Mouse (Mus musculus): ENCODE results near the gene Tchhl1.

GRCm38 (mm10) chr3:93504536-93505189 is 36.1 kb downstream of the Tchhl1 start:
- TF ChIP-seq CTCF (IDR thresholded peaks at IDR 0.05; ENCODE audit: low read depth, low read length) = no peak
- TF ChIP-seq POLR2A (IDR thresholded peaks at IDR 0.05; ENCODE audit: borderline replicate concordance, low read depth, low read length) = no peak

Measured in bone marrow macrophage, adult 2 months (primary cell).